9 mouse cellular contexts compared by ENCODE assay signal in genomic region chr3:152261948-152262347, GRCm38 (mm10). TPM values are rescaled to one million over a fixed set of nuclear protein-coding genes. Genes with fewer than 3 reads are reported as not detected.
DNase-seq lines count a peak whose midpoint lies in the region; TF ChIP-seq lines count a peak whose summit lies in the region.
"Had no signal": no experiment of that assay in that cellular context is flagged by ENCODE, and none has a peak within 500 bp of the region (broad histone marks: within the 10 kb centered on the region; RNA-seq: fewer than 3 reads in every experiment).

No protein-coding gene starts in this region.

- peak; percentile 71 for DNase-seq in heart, adult 8-10 months (ENCODE audit: low spot score)
- DNase-seq in kidney, adult 2 months: peak; percentile 57
- DNase-seq in lung, postnatal 25 days (ENCODE audit: low spot score): peak; percentile 20
- DNase-seq in thymus, adult 2 months: no peak
- no peak for DNase-seq in adipocyte (ENCODE audit: low spot score)
- DNase-seq in layer of hippocampus, adult 18-20 months (ENCODE audit: low spot score in 2 of 2): no peak
- DNase-seq: layer of hippocampus, postnatal 36 days had no signal

- 15% methylated on average over 8 of the region's 8 CpGs for WGBS in kidney, adult 2 months
- WGBS in thymus, adult 2 months: 31% methylated on average over 8 of the region's 8 CpGs

- TF ChIP-seq CTCF in kidney, adult 2 months (conservative IDR thresholded peaks at IDR 0.05; ENCODE audit: insufficient read depth, insufficient read length, low read depth, low read length): no peak
- TF ChIP-seq CTCF in thymus, adult 2 months (IDR thresholded peaks at IDR 0.05; ENCODE audit: borderline replicate concordance, control insufficient read depth, extremely low read depth, insufficient read depth, low read length, poor library complexity): no peak

- H3K27me3 ChIP-seq in kidney, adult 2 months (replicated peaks; ENCODE audit: control insufficient read depth, insufficient read depth, low read length): no peaks in the 10 kb centered on the region
- peaks cover 12% of the 10 kb centered on the region for H3K27me3 ChIP-seq in thymus, adult 2 months (ENCODE audit: control insufficient read depth, insufficient read depth, low read length)

- no peaks in the 10 kb centered on the region for H3K4me1 ChIP-seq in brown adipose tissue, adult 24 weeks (ENCODE audit: control insufficient read depth, insufficient read depth, insufficient read length, low read length)
- H3K4me1 ChIP-seq in kidney, adult 2 months (ENCODE audit: control insufficient read depth, insufficient read depth, low read length): no peaks in the 10 kb centered on the region
- H3K4me1 ChIP-seq in thymus, adult 2 months (replicated peaks; ENCODE audit: control insufficient read depth, insufficient read depth, low read length): peaks cover 13% of the 10 kb centered on the region

- no peak for TF ChIP-seq POLR2A in kidney, adult 2 months (IDR thresholded peaks at IDR 0.05; ENCODE audit: low read depth, low read length)
- TF ChIP-seq POLR2A in thymus, adult 2 months (IDR thresholded peaks at IDR 0.05; ENCODE audit: control insufficient read depth, extremely low read depth, insufficient read depth, low read length, poor library complexity): no peak

- no peaks in the 10 kb centered on the region for H3K36me3 ChIP-seq in kidney, adult 2 months (ENCODE audit: control insufficient read depth, insufficient read depth, low read length)
- no peaks in the 10 kb centered on the region for H3K36me3 ChIP-seq in thymus, adult 2 months (ENCODE audit: control insufficient read depth, insufficient read depth, low read length)
- H3K36me3 ChIP-seq: midbrain, embryonic 12.5 days had no signal

- H3K27ac ChIP-seq in brown adipose tissue, adult 24 weeks (replicated peaks; ENCODE audit: low read depth, low read length): peak overlapping the region; percentile 4; the same call in 1 of the 2 replicates
- no peak overlapping the region for H3K27ac ChIP-seq in kidney, adult 2 months (ENCODE audit: insufficient read depth, low read depth, low read length)
- H3K27ac ChIP-seq in thymus, adult 2 months (ENCODE audit: control insufficient read depth, insufficient read depth, low read length): no peak overlapping the region
- H3K27ac ChIP-seq: midbrain, embryonic 12.5 days had no signal

- H3K4me3 ChIP-seq in brown adipose tissue, adult 24 weeks (ENCODE audit: insufficient read depth, low read depth, low read length): 0 out of 2 replicates have a peak overlapping the region, but pooled peaks have one; percentile 1
- no peak overlapping the region for H3K4me3 ChIP-seq in kidney, adult 2 months (ENCODE audit: insufficient read depth, low read depth, low read length)
- H3K4me3 ChIP-seq in thymus, adult 2 months (ENCODE audit: control insufficient read depth, insufficient read depth, low read length): no peak overlapping the region
- H3K4me3 ChIP-seq: midbrain, embryonic 12.5 days had no signal

RNA-seq across cellular contexts. Expression of gene Nexn, which starts 4.2 kb away (rescaled TPM):
- polyA plus RNA-seq in brown adipose tissue, adult 24 weeks (2012; ENCODE audit: insufficient read depth, insufficient read length, missing spikeins): 10.4 and 16.4 TPM in 2 replicates
- total RNA-seq in heart, adult 8-10 months (2022): 100 to 1,000 TPM; 264 to 407 (median 333) TPM
- polyA plus RNA-seq in kidney, adult 2 months (2012; rRNA removed): 0.11 and 0.38 TPM in 2 replicates
- polyA plus RNA-seq in thymus, adult 2 months (2012; rRNA removed): 0.31 TPM in 1 of 2 replicates, not detected in the other
- 1 to 10 TPM; 1.3 to 1.7 TPM for total RNA-seq in layer of hippocampus, adult 18-20 months (2021)

RNA-seq across cellular contexts. Expression of gene Fubp1, which starts 51.7 kb away (rescaled TPM):
- polyA plus RNA-seq in brown adipose tissue, adult 24 weeks (2012; ENCODE audit: insufficient read depth, insufficient read length, missing spikeins): 26.9 and 63.5 TPM in 2 replicates
- 10 to 100 TPM; 44.3 to 55.0 (median 52.5) TPM for total RNA-seq in heart, adult 8-10 months (2022)
- 40.8 and 49.0 TPM in 2 replicates for polyA plus RNA-seq in kidney, adult 2 months (2012; rRNA removed)
- 247 and 254 TPM in 2 replicates for polyA plus RNA-seq in thymus, adult 2 months (2012; rRNA removed)
- 100 to 1,000 TPM; 111 to 115 TPM for total RNA-seq in layer of hippocampus, adult 18-20 months (2021)

RNA-seq across cellular contexts. Expression of gene Dnajb4, which starts 51.8 kb away (rescaled TPM):
- 40.7 and 64.7 TPM in 2 replicates for polyA plus RNA-seq in brown adipose tissue, adult 24 weeks (2012; ENCODE audit: insufficient read depth, insufficient read length, missing spikeins)
- 100 to 1,000 TPM in 2 of 4 experiments, 10 to 100 TPM in 2; 88.0 to 125 (median 101) TPM for total RNA-seq in heart, adult 8-10 months (2022)
- 5.5 and 9.8 TPM in 2 replicates for polyA plus RNA-seq in kidney, adult 2 months (2012; rRNA removed)
- polyA plus RNA-seq in thymus, adult 2 months (2012; rRNA removed): 8.6 and 9.2 TPM in 2 replicates
- total RNA-seq in layer of hippocampus, adult 18-20 months (2021): 10 to 100 TPM; 68.7 to 75.7 TPM

Comparison
In these comparisons a context has a peak if more than half of its experiments do, and no peak if none do; other contexts are left out.
1. DNase-seq: peak in heart, adult 8-10 months (single experiment), kidney, adult 2 months (single experiment) and lung, postnatal 25 days (single experiment); none in thymus, adult 2 months (single experiment), adipocyte (single experiment) and layer of hippocampus, adult 18-20 months (0 of 2).